Mouse (Mus musculus) forebrain, postnatal 0 days (tissue): Measurements from ENCODE around the gene Hspe1. TPM values are rescaled to one million over a fixed set of nuclear protein-coding genes. Genes with fewer than 3 reads are reported as not detected.

Experiments used
- ATAC-seq: fragments of 200-750 bp; cut with Nextera tagmentation; 2 replicates; pipeline ENCODE4 v1.8.0; 2017; ENCODE audit warnings: mild to moderate bottlenecking, moderate library complexity
- DNase-seq: peaks from one replicate; pipeline ENCODE4 v3.0.0-alpha.2; 2015
- H3K27ac ChIP-seq: fragments of 300-500 bp; sonication (generic); 2 replicates; pipeline ENCODE4 v1.5.1; 2014; ENCODE audit warnings: low read depth, mild to moderate bottlenecking, antibody characterized with exemption, low read length, moderate library complexity, mixed read lengths
- H3K27me3 ChIP-seq: fragments of 300-500 bp; sonication (generic); 2 replicates; pipeline ENCODE4 v1.6.1; 2014; ENCODE audit warnings: mild to moderate bottlenecking, low read length, mixed read lengths; ENCODE audit not compliant: insufficient read depth
- H3K36me3 ChIP-seq: fragments of 300-500 bp; sonication (generic); 2 replicates; pipeline ENCODE4 v1.6.1; 2014; ENCODE audit warnings: mild to moderate bottlenecking, moderate library complexity; ENCODE audit not compliant: insufficient read depth
- H3K4me1 ChIP-seq: fragments of 300-500 bp; sonication (generic); 2 replicates; pipeline ENCODE4 v1.6.1; 2014; ENCODE audit warnings: antibody characterized with exemption; ENCODE audit not compliant: insufficient read depth
- H3K4me2 ChIP-seq: fragments of 300-500 bp; sonication (generic); 2 replicates; pipeline ENCODE4 v1.6.1; 2014; ENCODE audit warnings: low read depth, mild to moderate bottlenecking, moderate library complexity
- H3K4me3 ChIP-seq: fragments of 300-500 bp; sonication (generic); 2 replicates; pipeline ENCODE4 v1.5.1; 2014; ENCODE audit warnings: low read depth, low read length, mixed read lengths
- H3K9ac ChIP-seq: fragments of 300-500 bp; sonication (generic); 2 replicates; pipeline ENCODE4 v1.6.1; 2014; ENCODE audit warnings: mild to moderate bottlenecking
- H3K9me3 ChIP-seq: fragments of 300-500 bp; sonication (generic); 2 replicates; pipeline ENCODE4 v1.6.1; 2016; ENCODE audit warnings: low read length
- CTCF ChIP-seq: sonication (generic); IDR thresholded peaks from 2 replicates; pipeline ENCODE4 v1.5.1; 2016; ENCODE audit warnings: antibody characterized with exemption, control low read depth, low read depth
- WGBS: fragments of 180-500 bp; shearing (Covaris S2); extraction: QIAGEN DNeasy Blood & Tissue Kit; methylation state at CpG from one replicate; pipeline ENCODE4 v1.1.7; 2014; 5-methylcytosine and 5-hydroxymethylcytosine counted together
- polyA plus RNA-seq: library from polyadenylated mRNA; unstranded; fragments of >200 nt; fragmentation: Nextera tagmentation; extraction: Ambion mirVana; gene quantifications from 2 replicates; pipeline ENCODE4 v1.2.1, GENCODE M21; 2015
- total RNA-seq: library from RNA; depleted of rRNA; stranded (reverse); fragments of >200 nt; gene quantifications from 2 replicates; pipeline ENCODE4 v1.2.3, GENCODE M21; 2014; rRNA removed

The Hspe1 gene
- total RNA-seq (124 and 182 TPM in 2 replicates), polyA plus RNA-seq (257 and 295 TPM in 2 replicates)

DNA sequence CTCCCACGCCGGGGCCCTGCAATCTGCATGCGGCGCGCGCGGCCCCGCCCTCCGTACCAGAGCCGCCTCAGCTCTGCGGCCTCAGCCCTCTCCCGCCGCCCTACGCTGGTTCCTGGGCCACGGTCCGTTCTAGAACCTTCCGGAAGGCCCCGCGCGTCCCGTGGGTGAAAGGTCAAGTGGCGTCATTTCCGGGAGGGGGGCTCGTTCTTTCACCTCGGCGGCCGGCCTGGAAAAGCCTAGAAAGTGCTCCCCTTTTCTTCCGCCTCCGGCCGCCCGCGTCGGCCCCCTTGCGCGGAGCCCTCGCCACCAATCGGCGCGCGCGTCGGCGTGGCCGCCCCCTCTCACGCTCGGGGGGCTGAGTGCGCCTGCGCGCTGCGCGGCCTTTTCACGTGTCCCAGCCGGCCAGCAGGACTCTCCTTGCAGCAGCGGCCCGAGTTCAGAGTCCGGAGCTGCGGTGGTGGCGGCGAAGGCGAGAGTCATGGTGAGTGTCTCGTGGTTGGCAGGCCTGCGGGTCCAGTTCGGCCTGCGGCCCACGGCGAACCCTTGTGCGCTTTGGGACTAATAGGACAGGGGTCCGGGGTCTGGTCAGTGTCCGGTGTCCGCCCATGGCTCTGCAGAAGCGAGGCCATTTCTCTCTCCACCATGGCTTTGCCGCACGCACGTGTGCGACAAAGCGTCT lies at the start of gene Hspe1, which contains the start of gene Hspd1:
Gene Hspe1, plus strand, starts transcription at position 201 of the 679 bp plus-strand sequence.
Gene Hspd1, minus strand, starts transcription at position 312 of the 679 bp plus-strand sequence.
- Histone ChIP-seq H3K4me1 (peaks cover 8% of the 10 kb centered on the region; the same call in 1 of the 2 replicates), H3K36me3 (peaks cover 18% of the 10 kb centered on the region; the same call in 1 of the 2 replicates), H3K9ac (peak within 1 kb of the TSS; percentile 89), H3K27me3 (no peaks in the 10 kb centered on the region), H3K9me3 (no peaks in the 10 kb centered on the region), H3K4me2 (peak within 1 kb of the TSS; percentile 72), H3K27ac (peak within 1 kb of the TSS; percentile 94), H3K4me3 (peak within 1 kb of the TSS; percentile 77)
- peak; percentile 94 for ATAC-seq
- WGBS, result under 1% methylated on average over 65 of the region's 76 CpGs
- no peak; the same call in 1 of the 2 replicates for TF ChIP-seq CTCF
- DNase-seq, result peak; percentile 99

DNA sequence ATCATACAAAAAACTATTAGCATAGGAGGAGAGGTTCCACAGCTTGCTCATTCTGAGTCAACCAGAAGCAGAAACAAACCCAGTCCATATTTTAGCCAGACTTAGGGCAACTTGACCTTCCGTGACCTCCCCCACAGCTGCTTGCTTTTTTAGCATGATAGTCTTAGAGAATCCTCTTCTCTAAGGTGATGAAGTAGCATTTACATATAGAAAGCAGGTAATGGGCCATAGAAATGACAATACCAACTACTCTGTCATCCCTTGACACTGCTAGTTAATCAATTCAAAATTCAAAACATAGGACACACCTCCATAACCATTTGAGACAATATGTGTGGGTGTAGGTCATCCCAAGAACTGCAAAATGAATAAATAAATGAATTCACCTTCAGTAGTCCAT lies 48.0 kb upstream of the Hspe1 start:
- no peak for TF ChIP-seq CTCF
- WGBS, result 90% methylated on average over 1 of the region's 1 CpGs
- Histone ChIP-seq H3K9me3 (0 out of 2 replicates have a peak, but pooled peaks cover 5% of the 10 kb centered on the region), H3K27ac (no peak overlapping the region), H3K36me3 (no peaks in the 10 kb centered on the region), H3K27me3 (no peaks in the 10 kb centered on the region), H3K4me2 (no peak overlapping the region), H3K4me1 (no peaks in the 10 kb centered on the region), H3K4me3 (no peak overlapping the region), H3K9ac (no peak overlapping the region)
- DNase-seq (no peak), ATAC-seq (no peak)

- no peak overlapping the region for H3K27ac ChIP-seq
- TF ChIP-seq CTCF, result no peak
- H3K27me3 ChIP-seq, result no peaks in the 10 kb centered on the region
- ATAC-seq, result no peak
- H3K4me2 ChIP-seq, result no peak overlapping the region
- no peak for DNase-seq
- 92% methylated on average over 4 of the region's 4 CpGs for WGBS
- H3K4me3 ChIP-seq, result no peak overlapping the region
- H3K36me3 ChIP-seq, result no peaks in the 10 kb centered on the region
- 0 out of 2 replicates have a peak, but pooled peaks cover 5% of the 10 kb centered on the region for H3K9me3 ChIP-seq
- H3K9ac ChIP-seq, result no peak overlapping the region
- H3K4me1 ChIP-seq, result no peaks in the 10 kb centered on the region
Measured at GRCm38 (mm10) chr1:55041691-55042090, 46.2 kb upstream of the Hspe1 start.

DNA sequence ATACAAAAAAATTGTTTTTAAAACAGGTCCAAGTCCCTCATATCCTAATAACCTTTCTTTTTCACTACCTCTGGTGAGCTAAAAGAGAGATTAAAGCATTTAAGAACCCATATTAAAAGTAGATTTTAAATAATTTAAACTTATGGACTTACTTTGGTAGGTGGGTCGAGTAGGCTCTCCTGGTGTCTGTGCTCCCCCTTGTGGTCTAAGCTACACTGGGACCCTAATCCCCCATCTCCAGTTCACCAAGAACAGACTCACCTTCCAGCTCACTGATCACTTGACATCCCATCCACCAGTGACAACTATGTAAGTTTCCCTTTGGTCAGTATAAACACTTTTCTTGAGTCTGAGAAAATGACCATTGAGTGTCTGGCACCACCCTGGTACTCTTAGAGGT lies 45.7 kb upstream of the Hspe1 start:
- H3K27me3 ChIP-seq, result no peaks in the 10 kb centered on the region
- WGBS, result 63% methylated on average over 1 of the region's 1 CpGs
- no peak for TF ChIP-seq CTCF
- ATAC-seq (no peak), DNase-seq (no peak)
- H3K4me3 ChIP-seq, result no peak overlapping the region
- no peaks in the 10 kb centered on the region for H3K4me1 ChIP-seq
- H3K27ac ChIP-seq, result no peak overlapping the region
- no peaks in the 10 kb centered on the region for H3K36me3 ChIP-seq
- H3K4me2 ChIP-seq, result no peak overlapping the region
- H3K9me3 ChIP-seq, result 0 out of 2 replicates have a peak, but pooled peaks cover 5% of the 10 kb centered on the region
- H3K9ac ChIP-seq, result no peak overlapping the region

DNA sequence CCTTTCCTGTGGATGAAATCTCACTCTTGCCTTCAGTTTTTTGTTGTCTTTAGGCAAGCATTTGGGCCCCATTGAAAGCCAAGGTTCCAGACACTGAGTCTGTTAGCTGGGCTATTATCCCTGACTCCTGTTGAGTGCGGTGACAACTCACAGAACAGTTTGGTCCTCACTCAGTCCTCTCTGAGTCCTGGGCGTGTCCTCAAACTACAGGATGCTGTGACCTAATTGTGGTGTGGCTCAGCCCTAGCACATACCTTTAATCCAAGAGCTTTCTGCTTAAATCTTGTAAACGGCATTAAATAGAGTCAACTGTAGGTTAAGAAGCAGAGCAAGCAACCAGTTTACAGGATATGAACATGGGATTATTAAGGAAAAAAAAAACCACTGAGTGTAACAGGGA lies 44.8 kb upstream of the Hspe1 start:
- TF ChIP-seq CTCF, result no peak
- no peak overlapping the region for H3K9ac ChIP-seq
- H3K27ac ChIP-seq, result no peak overlapping the region
- H3K27me3 ChIP-seq, result no peaks in the 10 kb centered on the region
- H3K9me3 ChIP-seq, result 0 out of 2 replicates have a peak, but pooled peaks cover 5% of the 10 kb centered on the region
- 80% methylated on average over 3 of the region's 3 CpGs for WGBS
- H3K4me1 ChIP-seq, result no peaks in the 10 kb centered on the region
- no peak for ATAC-seq
- no peaks in the 10 kb centered on the region for H3K36me3 ChIP-seq
- H3K4me3 ChIP-seq, result no peak overlapping the region
- H3K4me2 ChIP-seq, result no peak overlapping the region
- no peak for DNase-seq

DNA sequence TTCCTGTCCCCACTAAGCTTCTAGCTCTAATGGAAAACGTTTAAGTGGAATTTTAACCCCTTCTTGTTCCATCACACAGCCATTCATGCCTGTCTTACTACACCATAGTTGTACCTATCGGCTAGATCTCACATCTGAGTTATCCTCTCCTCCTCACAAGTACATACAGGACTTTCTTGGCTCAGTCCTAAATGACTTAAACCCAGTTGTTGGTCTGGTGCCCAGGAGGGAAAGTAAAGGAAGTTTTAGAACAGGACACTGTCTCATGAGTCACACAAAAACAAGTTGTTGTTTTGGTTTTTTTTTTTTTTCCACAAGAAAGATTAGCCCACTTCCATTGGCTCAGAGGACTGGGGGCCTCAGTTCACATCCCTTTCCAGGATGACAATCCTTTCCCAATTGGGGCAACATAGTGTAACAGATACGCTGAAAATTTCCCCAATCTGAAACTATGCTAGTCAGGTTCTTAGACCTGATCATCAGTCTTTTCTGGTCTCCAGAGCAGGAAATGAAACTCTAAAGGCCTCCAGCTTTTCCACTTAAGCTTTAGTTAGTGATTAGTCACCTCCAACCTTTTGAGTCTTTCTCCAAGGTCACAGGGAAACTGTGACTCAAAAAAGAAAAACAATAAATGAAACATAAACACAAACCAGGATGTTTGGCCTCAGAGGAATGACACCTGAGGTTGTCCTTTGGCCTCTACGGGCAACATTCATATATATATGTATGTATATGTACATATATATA lies 38.9 kb upstream of the Hspe1 start:
- ATAC-seq, result no peak
- TF ChIP-seq CTCF, result no peak
- H3K9me3 ChIP-seq, result no peaks in the 10 kb centered on the region
- no peak for DNase-seq
- H3K4me1 ChIP-seq, result peaks cover 7% of the 10 kb centered on the region; the same call in 1 of the 2 replicates
- H3K27ac ChIP-seq, result no peak overlapping the region
- no peak overlapping the region for H3K4me2 ChIP-seq
- H3K9ac ChIP-seq, result no peak overlapping the region
- 67% methylated on average over 4 of the region's 4 CpGs for WGBS
- no peaks in the 10 kb centered on the region for H3K36me3 ChIP-seq
- H3K27me3 ChIP-seq, result no peaks in the 10 kb centered on the region
- H3K4me3 ChIP-seq, result no peak overlapping the region

DNA sequence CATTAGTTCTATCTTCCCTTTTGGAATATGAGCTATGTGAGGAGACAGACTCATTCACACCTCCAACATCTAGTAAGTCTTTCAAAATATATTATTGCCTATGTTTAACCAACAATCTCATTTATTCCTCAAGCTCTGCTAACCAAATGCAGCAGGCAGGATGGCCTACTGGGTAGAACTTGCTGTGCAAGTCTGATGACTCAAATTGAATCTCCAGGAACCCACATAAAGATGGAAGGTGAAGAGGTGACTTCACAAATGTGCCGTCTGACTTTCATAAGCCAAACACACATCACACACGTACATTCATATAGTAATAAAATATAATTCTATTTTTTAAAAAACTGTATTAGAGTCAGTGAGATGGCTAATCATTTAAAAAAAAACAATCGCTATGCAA lies 36.3 kb upstream of the Hspe1 start:
- Histone ChIP-seq H3K4me2 (peak overlapping the region; percentile 77), H3K9ac (no peak overlapping the region), H3K27me3 (no peaks in the 10 kb centered on the region), H3K9me3 (no peaks in the 10 kb centered on the region), H3K27ac (no peak overlapping the region), H3K36me3 (no peaks in the 10 kb centered on the region), H3K4me1 (peaks cover 7% of the 10 kb centered on the region; the same call in 1 of the 2 replicates), H3K4me3 (no peak overlapping the region)
- no peak for TF ChIP-seq CTCF
- no peak for ATAC-seq
- 73% methylated on average over 3 of the region's 3 CpGs for WGBS
- DNase-seq, result no peak
